Mouse (Mus musculus) cerebellum, adult 8-10 months (tissue): Measurements from ENCODE around the gene Zfyve26.
"Not testable (repeated sequence)": the region's sequence is repeated elsewhere in the genome, so short reads cannot be mapped to it uniquely, and the experiment has no call there.

Experiments used
- DNase-seq: peaks from one replicate; pipeline ENCODE4 v3.0.0; 2022

Zfyve26 gene

DNA sequence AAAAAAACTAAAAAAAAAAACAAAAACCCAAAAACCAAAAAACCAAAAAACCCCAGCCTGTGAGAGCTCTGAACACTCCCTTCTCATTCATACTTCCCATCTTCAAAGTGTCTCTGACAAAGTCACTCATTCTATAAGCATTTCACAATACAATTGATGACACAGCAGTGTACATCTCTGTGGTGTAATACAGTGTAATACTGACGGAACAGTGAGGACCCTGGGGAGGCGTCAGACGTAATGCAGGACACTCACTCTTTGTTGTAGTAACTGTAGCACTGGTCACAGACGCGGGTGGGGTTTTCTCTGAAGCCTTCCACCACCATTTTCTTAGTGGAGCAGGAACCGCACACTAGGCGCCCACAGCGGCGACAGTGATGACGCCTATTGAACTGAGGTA is 41.1 kb downstream of the Zfyve26 start:
- no peak for DNase-seq

DNA sequence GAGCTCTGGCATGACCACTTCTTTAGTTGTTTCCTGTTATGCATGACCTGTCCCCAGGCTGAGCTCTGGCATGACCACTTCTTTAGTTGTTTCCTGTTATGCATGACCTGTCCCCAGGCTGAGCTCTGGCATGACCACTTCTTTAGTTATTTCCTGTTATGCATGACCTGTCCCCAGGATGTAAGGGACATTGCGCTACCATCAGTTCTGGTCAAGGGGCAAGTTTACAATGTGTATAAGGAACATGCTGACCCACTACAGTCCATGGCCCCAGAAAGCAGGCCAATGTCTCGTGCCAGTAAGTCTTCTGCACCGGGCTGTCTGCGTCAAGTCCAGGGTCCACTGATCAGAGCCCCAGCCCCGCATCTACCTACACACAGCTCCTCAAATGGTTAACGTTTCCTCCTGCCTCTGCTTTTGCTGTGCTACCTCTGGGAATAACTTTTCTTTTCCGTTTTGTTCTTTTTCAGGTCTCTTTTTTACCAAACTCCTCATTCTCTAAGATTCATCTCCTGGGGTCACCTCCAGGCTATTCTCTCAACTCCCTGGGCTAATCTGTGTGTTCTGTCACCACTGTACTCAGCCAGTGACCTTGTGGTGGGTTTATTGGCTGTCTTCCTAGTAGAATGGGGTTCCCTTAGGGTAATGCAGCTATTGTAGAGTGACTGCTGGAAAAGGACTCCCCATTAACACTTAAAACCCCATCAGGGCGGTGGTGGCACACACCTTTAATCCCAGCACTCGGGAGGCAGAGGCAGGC is 42.6 kb downstream of the Zfyve26 start:
- no peak for DNase-seq

DNA sequence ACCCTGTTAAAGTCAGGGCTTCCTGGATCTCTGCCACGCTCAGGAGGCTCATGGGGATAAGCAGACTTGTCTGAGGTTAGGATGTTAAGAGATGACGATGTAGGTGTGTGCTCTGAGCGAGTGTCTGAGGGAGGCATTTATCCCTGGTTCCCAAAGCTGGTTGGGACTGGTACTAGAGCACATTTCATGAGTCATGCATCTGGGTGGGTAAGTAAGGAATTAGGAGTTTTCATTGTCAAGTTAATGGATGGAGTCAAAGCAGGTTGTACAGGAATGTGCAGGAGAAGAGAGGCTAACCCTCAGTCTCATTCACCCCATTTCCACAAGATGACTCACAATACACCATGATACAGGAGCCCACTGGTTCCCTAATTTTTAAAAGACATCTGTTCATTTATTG is 48.0 kb downstream of the Zfyve26 start:
- DNase-seq, result no peak

DNA sequence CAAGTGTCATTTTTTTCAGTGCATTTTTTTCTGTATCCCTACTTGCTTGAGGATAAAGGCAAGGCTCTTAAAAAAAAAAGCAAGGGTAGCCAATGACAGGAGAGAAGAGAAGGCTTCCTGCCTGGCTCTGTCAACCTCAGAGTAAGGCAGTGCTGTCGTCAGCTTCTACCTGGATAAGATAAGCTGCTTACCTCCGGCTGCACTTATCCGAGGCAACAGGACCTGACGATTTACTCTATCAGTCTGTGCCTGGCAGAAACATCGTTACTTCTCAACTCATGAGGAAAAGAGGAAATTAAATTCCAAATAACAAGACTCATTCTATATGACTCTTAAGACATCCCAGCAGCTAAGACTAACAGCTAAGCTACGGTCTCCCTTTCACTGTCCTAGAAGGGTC is 53.2 kb downstream of the Zfyve26 start:
- DNase-seq, result no peak

DNA sequence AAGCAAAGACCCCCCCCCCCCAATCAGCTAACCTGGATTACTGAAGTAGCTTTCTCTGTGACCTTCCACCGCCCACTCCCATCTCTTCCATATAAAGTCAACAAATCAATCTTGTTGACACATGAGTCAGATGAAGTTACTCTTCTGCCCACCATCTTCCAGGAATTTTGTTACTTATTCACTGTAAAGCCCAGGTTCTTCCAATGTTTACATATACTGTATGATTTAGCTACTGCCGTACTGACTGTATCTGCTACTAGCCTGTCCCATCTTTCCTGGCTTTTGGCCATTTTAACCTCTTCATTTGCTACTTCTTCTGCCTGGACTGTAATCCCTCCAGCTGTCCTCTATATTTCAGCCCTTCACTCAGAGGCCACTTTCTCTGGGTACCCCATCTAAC is 54.1 kb downstream of the Zfyve26 start:
- no peak for DNase-seq

DNA sequence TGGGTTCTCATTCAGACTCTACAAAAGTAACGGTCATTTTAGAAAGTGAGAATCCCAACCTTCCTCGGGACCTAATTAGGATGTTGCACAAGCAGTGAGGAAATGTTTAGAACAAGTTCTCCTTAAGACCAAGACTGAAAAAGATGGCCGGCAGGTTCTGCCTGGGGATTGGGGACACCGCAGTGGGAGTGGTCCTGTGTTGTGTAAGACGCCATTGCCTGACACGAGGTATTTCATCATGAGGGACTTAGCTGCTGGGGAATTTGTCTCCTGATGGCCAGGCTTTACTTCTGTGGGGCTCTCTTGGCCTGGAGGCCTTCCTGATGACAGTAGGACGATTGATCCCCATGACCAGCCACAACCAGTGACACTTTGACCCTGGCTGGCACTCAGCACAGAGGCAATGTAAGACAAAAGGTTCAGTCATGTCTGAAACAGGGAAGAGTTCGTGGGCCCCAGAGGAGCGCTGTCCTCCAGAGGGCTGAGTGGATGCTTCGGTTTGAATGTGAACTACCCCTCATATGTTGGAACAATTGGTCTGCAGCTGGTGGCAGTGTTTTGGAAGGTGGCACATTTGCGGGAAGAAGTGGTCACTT is 60.5 kb downstream of the Zfyve26 start:
- no peak for DNase-seq

DNA sequence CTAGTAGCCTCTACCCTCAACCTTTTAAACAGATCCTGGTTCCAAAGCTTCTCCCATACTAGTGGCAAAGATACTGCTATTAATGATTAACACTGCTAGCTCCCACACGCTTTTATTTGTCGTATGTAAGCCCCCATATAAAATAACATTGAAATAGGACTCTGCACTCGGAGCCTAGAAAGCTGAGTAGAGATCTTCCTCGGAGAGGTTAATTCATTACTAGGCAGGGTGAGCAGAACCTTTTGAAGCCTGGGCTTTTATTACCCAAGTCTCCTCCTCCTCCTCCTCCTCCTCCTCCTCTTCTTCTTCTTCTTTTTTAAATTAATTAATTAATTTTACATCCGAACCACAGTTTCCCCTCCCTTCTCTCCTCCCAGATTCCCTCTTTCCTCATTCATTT is 78.6 kb downstream of the Zfyve26 start:
- DNase-seq, result no peak

DNA sequence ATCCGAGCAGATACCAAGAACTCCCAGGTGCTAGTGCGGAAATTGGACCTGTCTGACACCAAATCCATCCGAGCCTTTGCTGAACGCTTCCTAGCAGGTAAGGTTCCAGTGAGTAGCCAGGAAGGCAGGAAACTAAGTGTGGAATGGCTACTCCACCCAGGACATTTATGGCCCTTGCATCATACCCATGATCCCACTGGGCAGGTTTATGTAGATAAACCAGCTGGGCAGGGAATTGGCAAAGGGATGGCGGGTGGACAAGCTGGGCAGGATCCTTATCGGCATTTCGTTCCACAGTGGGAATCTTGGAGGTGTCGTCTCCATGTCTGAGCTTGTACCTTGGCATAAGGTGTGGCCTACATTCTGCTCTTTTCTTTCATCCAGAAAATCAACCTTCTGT is 84.7 kb downstream of the Zfyve26 start:
- no peak for DNase-seq

DNA sequence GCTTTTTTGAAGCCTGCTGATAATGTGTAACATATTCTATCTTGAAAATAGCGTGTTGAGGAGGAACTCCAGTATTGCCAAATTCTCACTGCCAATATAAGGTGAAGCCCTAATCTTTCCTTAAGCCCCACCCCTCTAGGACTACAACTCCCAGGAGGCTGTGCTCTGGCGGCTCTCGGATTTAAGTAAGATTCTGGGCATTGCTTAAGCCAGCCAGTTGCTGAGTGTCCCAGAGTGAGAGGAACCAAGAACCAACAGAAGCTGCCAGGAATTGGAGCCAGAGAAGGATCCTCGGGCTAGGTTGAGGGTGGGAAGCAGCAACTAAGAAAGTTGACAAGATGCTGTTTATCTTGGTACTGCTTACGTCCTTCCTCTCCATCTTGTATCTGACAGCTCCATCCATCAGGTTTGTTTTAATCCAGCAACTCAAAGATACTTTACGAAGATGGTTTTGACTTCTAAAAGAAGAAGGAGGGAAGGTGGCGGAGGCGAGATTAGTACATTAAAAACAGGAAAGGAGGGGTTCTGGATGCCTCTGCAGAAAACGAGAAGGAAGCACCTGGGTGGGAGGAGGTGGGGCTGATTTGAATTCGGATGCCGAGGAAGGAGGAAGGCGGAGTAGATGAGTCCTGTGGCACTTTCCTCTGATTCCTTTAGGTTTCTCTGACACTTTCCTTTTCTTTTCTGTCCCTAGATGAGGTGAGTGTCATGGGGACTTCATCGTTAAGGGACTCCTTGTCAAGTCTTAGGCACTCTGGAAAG is 87.2 kb downstream of the Zfyve26 start, which contains the start of gene Rdh12:
Gene Rdh12 (plus strand): TSS at position 212 of the 762 bp plus-strand sequence.
- DNase-seq, result peak; percentile 45

DNA sequence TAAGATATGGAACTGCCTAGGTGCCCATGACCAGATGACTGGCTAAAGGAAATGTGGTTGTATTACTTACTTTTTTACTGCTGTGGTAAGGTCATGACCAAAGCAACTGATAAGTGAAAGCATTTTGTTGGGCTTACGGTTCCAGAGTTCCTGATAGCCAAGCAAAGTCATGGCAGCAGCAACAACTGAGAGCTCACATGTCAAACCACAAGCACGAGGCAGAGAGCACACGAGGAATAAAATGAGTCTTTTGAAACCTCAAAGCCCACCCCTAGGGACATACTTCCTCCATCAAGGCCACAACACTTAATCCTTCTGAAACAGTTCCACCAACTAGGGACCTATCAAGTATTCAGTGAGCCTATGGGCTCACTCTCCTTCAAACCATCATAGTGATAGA is 94.2 kb downstream of the Zfyve26 start:
- DNase-seq, result no peak

DNA sequence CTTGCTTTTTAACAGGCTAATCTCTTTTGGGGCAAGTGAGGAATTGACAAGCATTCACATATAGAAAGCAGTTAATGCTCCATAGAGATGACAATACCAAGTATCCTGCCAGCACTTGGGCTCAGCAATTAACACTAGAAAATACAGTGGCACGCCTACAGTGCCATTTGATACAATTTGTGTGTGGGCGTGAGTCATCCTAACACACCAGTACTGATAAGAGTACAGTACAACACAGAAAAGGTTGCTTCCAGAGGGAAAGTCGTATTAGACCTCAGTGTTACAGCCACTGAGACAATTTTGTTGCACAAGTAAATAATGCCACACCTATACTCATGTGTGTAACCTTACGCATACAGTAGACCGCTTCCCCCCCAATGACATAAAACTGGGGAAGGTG is 99.0 kb downstream of the Zfyve26 start:
- no peak for DNase-seq

DNA sequence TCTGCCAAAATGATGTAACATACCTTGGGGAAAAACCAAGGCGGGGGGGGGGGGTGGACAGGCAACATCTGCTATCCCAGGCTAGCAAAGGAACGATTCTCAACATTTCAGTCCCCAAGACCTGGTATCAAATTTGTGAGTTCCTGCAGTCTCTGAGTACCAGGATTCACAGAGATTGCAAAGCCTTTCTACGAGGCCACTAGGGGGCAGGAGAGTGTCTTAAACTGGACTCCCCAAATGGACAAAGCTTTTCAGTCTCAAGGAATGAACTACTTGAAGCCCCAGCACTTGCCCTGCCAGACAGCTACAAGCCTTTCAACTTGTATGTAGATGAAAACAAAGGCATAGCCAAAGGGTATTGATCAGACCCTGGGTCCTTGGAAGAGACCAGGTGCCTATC is 102.7 kb downstream of the Zfyve26 start:
- peak; percentile 65 for DNase-seq

DNA sequence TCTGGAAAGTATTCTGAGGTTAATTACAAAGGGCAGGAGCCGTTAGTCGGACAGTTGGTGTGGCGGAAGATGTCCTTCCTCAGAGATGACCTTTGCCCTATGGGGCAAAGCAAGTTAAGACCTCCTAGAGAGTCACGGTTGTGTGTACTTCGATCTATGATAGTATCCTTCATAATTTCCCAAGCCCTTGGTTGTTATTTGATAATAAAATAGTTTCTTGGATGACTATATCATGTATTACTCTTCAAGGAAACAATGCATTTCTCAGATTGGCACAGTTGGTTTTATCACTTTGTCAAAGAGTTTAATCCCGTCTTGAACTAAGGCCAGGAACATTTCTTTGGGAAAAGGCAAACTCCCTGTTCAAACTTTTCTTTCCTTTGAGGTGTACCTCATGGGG is 103.9 kb downstream of the Zfyve26 start, which contains the start of gene Rdh11:
Gene Rdh11 (minus strand): TSS at position 101 of the 400 bp plus-strand sequence.
- no peak for DNase-seq

DNA sequence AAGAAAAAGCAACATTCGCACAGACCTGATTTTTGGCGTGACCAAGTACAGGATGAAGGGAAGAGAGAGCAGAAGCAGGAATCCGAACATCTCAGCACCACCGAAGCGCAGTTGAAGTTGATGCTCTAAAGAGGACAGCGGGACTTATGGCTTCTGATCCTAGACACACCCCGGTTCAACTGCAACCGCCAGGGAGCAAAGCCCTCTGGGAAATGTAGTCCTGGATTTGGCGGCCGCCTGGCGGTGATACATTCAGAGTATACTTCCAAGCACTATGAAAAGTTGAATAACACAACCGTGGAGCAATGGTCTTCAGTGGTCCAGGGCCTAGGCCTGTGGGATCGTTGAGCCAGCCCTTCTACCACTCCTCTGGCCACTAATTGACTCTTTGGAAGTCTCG is 104.4 kb downstream of the Zfyve26 start:
- DNase-seq, result peak; percentile 62

DNA sequence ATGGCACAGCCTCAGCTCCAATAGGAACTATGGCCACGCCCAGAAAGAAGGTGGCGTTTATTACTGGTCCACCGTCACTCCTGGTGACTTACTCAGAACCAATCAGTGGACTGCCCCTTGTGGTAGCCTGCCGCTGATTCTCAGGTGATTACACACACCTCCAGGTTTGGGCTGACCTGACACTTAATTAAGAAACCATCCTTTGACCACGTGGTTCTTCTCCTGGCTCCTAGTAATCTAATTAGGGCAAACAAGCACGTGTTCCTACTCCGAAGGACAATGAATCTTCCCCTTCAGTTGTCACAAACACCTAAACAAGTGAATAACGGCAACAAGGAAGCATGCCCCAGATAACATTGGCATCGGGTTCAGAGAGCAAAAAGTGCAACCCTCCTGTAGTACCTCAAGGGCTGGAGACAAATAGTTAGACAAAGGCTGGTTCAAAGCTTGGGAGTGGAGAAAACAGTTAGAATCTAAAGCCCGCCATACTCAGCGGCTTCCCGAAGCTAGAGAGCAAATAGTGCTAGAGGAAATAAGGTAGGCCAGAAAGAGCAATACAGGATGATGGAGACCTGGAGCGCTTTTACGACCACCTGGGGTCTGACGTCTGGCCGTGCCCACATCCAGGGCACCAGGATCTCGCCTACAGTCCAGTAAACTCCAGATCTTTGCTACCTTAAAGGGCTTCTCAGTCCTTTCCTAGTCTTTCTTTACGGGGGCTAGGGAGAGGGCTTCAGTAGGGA is 105.0 kb downstream of the Zfyve26 start:
- peak; percentile 43 for DNase-seq

DNA sequence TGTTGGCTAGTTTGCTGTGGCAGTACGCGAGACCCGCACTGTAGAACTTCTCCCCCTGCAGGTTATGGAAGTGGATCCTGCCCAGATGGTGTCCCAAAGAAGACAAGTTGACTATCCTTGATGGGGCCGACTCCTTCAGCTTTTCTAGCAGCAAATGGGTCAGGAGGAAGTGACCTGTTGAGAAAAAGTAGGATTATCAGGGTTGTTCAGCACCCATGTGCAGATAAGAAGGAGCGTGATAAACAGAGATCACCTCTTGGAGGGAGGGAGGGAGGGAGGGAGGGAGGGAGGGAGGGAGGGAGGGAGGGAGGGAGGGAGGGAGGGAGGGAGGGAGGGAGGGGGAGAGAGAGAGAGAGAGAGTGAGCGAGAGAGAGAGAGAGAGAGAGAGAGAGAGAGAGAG is 110.9 kb downstream of the Zfyve26 start:
- DNase-seq, result not testable (repeated sequence)
